ENCODE assay signal across 16 mouse cellular contexts in the genomic region with DNA sequence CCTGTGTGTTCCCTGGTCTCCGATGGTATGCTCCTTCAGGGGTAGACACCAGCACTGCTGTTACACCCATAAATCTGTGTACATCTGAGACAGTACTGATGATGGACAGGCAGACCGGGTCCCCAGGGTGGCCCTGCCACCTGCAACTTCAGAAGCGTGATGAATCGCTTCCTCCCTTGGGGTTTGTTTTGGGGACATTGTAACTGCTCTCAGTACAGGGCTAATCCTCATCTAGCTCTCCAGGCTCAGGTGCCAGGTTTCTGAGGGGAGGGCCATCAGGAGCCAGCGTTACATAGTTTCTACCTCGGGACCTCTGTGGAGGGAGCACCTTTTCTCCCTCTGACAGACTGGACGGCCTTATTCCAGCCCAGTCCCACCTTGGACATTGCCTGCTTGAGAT. TPM values are rescaled to one million over a fixed set of nuclear protein-coding genes. Genes with fewer than 3 reads are reported as not detected.
"Had no signal": no experiment of that assay in that cellular context is flagged by ENCODE, and none has a peak within 500 bp of the region (broad histone marks: within the 10 kb centered on the region; RNA-seq: fewer than 3 reads in every experiment).

No protein-coding gene starts in this region.

- H3K27ac ChIP-seq: kidney, postnatal 0 days; layer of hippocampus, adult 2 months; liver, embryonic 13.5 days; neural tube, embryonic 13.5 days had no signal

- H3K4me1 ChIP-seq: liver, embryonic 13.5 days had no signal

- DNase-seq: kidney, adult 2 months; layer of hippocampus, adult 9-11 months; liver, embryonic 13.5 days; lung, adult 2 months; lung, postnatal 14 days; lung, postnatal 4 days; midbrain, embryonic 14.5 days; right cerebral cortex, postnatal 25 days; spleen, adult 18-20 months; thymus, postnatal 36 days had no signal

- H3K4me2 ChIP-seq: liver, embryonic 13.5 days; midbrain, embryonic 11.5 days; neural tube, embryonic 13.5 days had no signal

- H3K27me3 ChIP-seq: liver, embryonic 13.5 days; neural tube, embryonic 13.5 days had no signal

- H3K9ac ChIP-seq: liver, embryonic 13.5 days; neural tube, embryonic 13.5 days had no signal

- H3K36me3 ChIP-seq: liver, embryonic 13.5 days; neural tube, embryonic 13.5 days had no signal

- H3K9me3 ChIP-seq: liver, embryonic 13.5 days; neural tube, embryonic 13.5 days had no signal

- H3K4me3 ChIP-seq: layer of hippocampus, adult 2 months; liver, embryonic 13.5 days; neural tube, embryonic 13.5 days had no signal

RNA-seq across cellular contexts. Expression of a gene that starts 36.1 kb away (rescaled TPM):
- total RNA-seq: megakaryocyte progenitor cell, adult 5-6 weeks; megakaryocyte-erythroid progenitor cell, adult 5-6 weeks had no signal
